Mouse (Mus musculus): Measurements from ENCODE around the gene Atf6. TPM values are rescaled to one million over a fixed set of nuclear protein-coding genes. Genes with fewer than 3 reads are reported as not detected.

Gene Atf6
- 9.3 and 10.7 TPM in 2 replicates for polyA plus RNA-seq (2016; fragmentation: Nextera tagmentation; extraction: Ambion mirVana)

- ATAC-seq (ENCODE audit: low FRiP score, low read depth), result peak; percentile 70
- H3K36me3 ChIP-seq, result no peaks in the 10 kb centered on the region
- H3K27ac ChIP-seq (replicated peaks), result peak within 1 kb of the TSS; percentile 40; the same call in 1 of the 2 replicates
- H3K9me3 ChIP-seq, result no peaks in the 10 kb centered on the region
- peak within 1 kb of the TSS; percentile 73 for H3K4me3 ChIP-seq
- H3K4me2 ChIP-seq (replicated peaks), result peak within 1 kb of the TSS; percentile 93
- peaks cover 11% of the 10 kb centered on the region for H3K4me1 ChIP-seq
- H3K27me3 ChIP-seq, result no peaks in the 10 kb centered on the region
- WGBS, result under 1% methylated on average over 25 of the region's 25 CpGs
- H3K9ac ChIP-seq (replicated peaks), result peak within 1 kb of the TSS; percentile 70
Measured at GRCm38 (mm10) chr1:170867691-170868105, at the start of gene Atf6. Atf6 (minus strand) TSS chr1:170867771.

- 86% methylated on average over 5 of the region's 5 CpGs for WGBS
- H3K9ac ChIP-seq (replicated peaks), result no peak overlapping the region
Measured at GRCm38 (mm10) chr1:170915657-170916056, 48.1 kb upstream of the Atf6 start.

GRCm38 (mm10) chr1:170912891-170913615 is 45.5 kb upstream of the Atf6 start, which contains the start of gene Fcrlb:
Fcrlb (minus strand) TSS chr1:170912941.
- no peak within 1 kb of the TSS for H3K27ac ChIP-seq (replicated peaks)
- no peaks in the 10 kb centered on the region for H3K36me3 ChIP-seq
- no peaks in the 10 kb centered on the region for H3K9me3 ChIP-seq
- no peak for ATAC-seq (ENCODE audit: low FRiP score, low read depth)
- no peak within 1 kb of the TSS for H3K4me3 ChIP-seq
- H3K4me2 ChIP-seq (replicated peaks), result no peak within 1 kb of the TSS
- 70% methylated on average over 5 of the region's 5 CpGs for WGBS
- peaks cover 6% of the 10 kb centered on the region; the same call in 1 of the 2 replicates for H3K4me1 ChIP-seq
- no peak within 1 kb of the TSS for H3K9ac ChIP-seq (replicated peaks)
- H3K27me3 ChIP-seq, result peaks cover 21% of the 10 kb centered on the region

More at GRCm38 (mm10) chr1:170915657-170916056, 48.1 kb upstream of the Atf6 start:
- no peak for ATAC-seq (ENCODE audit: low FRiP score, low read depth)
- no peak overlapping the region for H3K4me3 ChIP-seq
- no peaks in the 10 kb centered on the region for H3K36me3 ChIP-seq
- H3K27ac ChIP-seq (replicated peaks), result no peak overlapping the region
- H3K9me3 ChIP-seq, result no peaks in the 10 kb centered on the region
- no peaks in the 10 kb centered on the region for H3K27me3 ChIP-seq
- H3K4me1 ChIP-seq, result no peaks in the 10 kb centered on the region
- no peak overlapping the region for H3K4me2 ChIP-seq (replicated peaks)

GRCm38 (mm10) chr1:170911907-170912660 is 44.5 kb upstream of the Atf6 start:
- Histone ChIP-seq H3K4me1 (peaks cover 8% of the 10 kb centered on the region; the same call in 1 of the 2 replicates), H3K4me3 (no peak overlapping the region), H3K4me2 (replicated peaks) (no peak overlapping the region), H3K9ac (replicated peaks) (no peak overlapping the region), H3K9me3 (no peaks in the 10 kb centered on the region), H3K27ac (replicated peaks) (no peak overlapping the region), H3K27me3 (peaks cover 31% of the 10 kb centered on the region), H3K36me3 (no peaks in the 10 kb centered on the region)
- ATAC-seq (ENCODE audit: low FRiP score, low read depth), result no peak
- 83% methylated on average over 11 of the region's 11 CpGs for WGBS

GRCm38 (mm10) chr1:170908341-170908740 is 40.8 kb upstream of the Atf6 start:
- H3K36me3 ChIP-seq, result no peaks in the 10 kb centered on the region
- H3K4me3 ChIP-seq, result peak overlapping the region; percentile 62
- peaks cover 8% of the 10 kb centered on the region; the same call in 1 of the 2 replicates for H3K4me1 ChIP-seq
- 3% methylated on average over 21 of the region's 21 CpGs for WGBS
- peaks cover 60% of the 10 kb centered on the region for H3K27me3 ChIP-seq
- H3K27ac ChIP-seq (replicated peaks), result no peak overlapping the region
- peak; percentile 70 for ATAC-seq (ENCODE audit: low FRiP score, low read depth)
- H3K9me3 ChIP-seq, result no peaks in the 10 kb centered on the region
- peak overlapping the region; percentile 90 for H3K4me2 ChIP-seq (replicated peaks)
- no peak overlapping the region for H3K9ac ChIP-seq (replicated peaks)

GRCm38 (mm10) chr1:170907456-170908191 is 40.1 kb upstream of the Atf6 start:
- Histone ChIP-seq H3K4me1 (peaks cover 8% of the 10 kb centered on the region; the same call in 1 of the 2 replicates), H3K9ac (replicated peaks) (peak overlapping the region; percentile 62), H3K9me3 (no peaks in the 10 kb centered on the region), H3K36me3 (no peaks in the 10 kb centered on the region), H3K27me3 (peaks cover 68% of the 10 kb centered on the region), H3K27ac (replicated peaks) (no peak overlapping the region), H3K4me3 (peak overlapping the region; percentile 62), H3K4me2 (replicated peaks) (peak overlapping the region; percentile 90)
- under 1% methylated on average over 70 of the region's 71 CpGs for WGBS
- ATAC-seq (ENCODE audit: low FRiP score, low read depth), result peak; percentile 69

GRCm38 (mm10) chr1:170907111-170907455 is 39.5 kb upstream of the Atf6 start:
- peak overlapping the region; percentile 90 for H3K4me2 ChIP-seq (replicated peaks)
- H3K27ac ChIP-seq (replicated peaks), result no peak overlapping the region
- 20% methylated on average over 11 of the region's 11 CpGs for WGBS
- H3K9ac ChIP-seq (replicated peaks), result peak overlapping the region; percentile 62; the same call in 1 of the 2 replicates
- no peaks in the 10 kb centered on the region for H3K9me3 ChIP-seq
- H3K27me3 ChIP-seq, result peaks cover 72% of the 10 kb centered on the region
- H3K36me3 ChIP-seq, result no peaks in the 10 kb centered on the region
- H3K4me3 ChIP-seq, result peak overlapping the region; percentile 62
- ATAC-seq (ENCODE audit: low FRiP score, low read depth), result no peak
- H3K4me1 ChIP-seq, result peaks cover 8% of the 10 kb centered on the region; the same call in 1 of the 2 replicates

- H3K27ac ChIP-seq (replicated peaks), result no peak overlapping the region
- WGBS, result 84% methylated on average over 5 of the region's 5 CpGs
- no peak overlapping the region for H3K4me2 ChIP-seq (replicated peaks)
- peaks cover 7% of the 10 kb centered on the region; the same call in 1 of the 2 replicates for H3K4me1 ChIP-seq
- no peak overlapping the region for H3K4me3 ChIP-seq
- peaks cover 60% of the 10 kb centered on the region for H3K27me3 ChIP-seq
- ATAC-seq (ENCODE audit: low FRiP score, low read depth), result no peak
- H3K9me3 ChIP-seq, result no peaks in the 10 kb centered on the region
- no peak overlapping the region for H3K9ac ChIP-seq (replicated peaks)
- H3K36me3 ChIP-seq, result no peaks in the 10 kb centered on the region
Measured at GRCm38 (mm10) chr1:170903485-170903884, 35.9 kb upstream of the Atf6 start.

GRCm38 (mm10) chr1:170901536-170902238 is 34.1 kb upstream of the Atf6 start:
- Histone ChIP-seq H3K4me2 (replicated peaks) (peak overlapping the region; percentile 39), H3K27ac (replicated peaks) (no peak overlapping the region), H3K4me3 (no peak overlapping the region), H3K36me3 (no peaks in the 10 kb centered on the region), H3K9me3 (no peaks in the 10 kb centered on the region), H3K27me3 (peaks cover 44% of the 10 kb centered on the region), H3K4me1 (no peaks in the 10 kb centered on the region), H3K9ac (replicated peaks) (no peak overlapping the region)
- 30% methylated on average over 10 of the region's 10 CpGs for WGBS
- ATAC-seq (ENCODE audit: low FRiP score, low read depth), result peak; percentile 54; the same call in 1 of the 2 replicates

- 38% methylated on average over 10 of the region's 10 CpGs for WGBS
- H3K27ac ChIP-seq (replicated peaks), result no peak overlapping the region
- ATAC-seq (ENCODE audit: low FRiP score, low read depth), result 0 out of 2 replicates have a peak, but pooled peaks have one; percentile 19
- H3K4me2 ChIP-seq (replicated peaks), result no peak overlapping the region
- peaks cover 36% of the 10 kb centered on the region for H3K27me3 ChIP-seq
- no peak overlapping the region for H3K9ac ChIP-seq (replicated peaks)
- no peaks in the 10 kb centered on the region for H3K4me1 ChIP-seq
- H3K4me3 ChIP-seq, result no peak overlapping the region
- H3K36me3 ChIP-seq, result no peaks in the 10 kb centered on the region
- no peaks in the 10 kb centered on the region for H3K9me3 ChIP-seq
Measured at GRCm38 (mm10) chr1:170900799-170901467, 33.4 kb upstream of the Atf6 start.

All from midbrain, embryonic 12.5 days (tissue).